Mouse (Mus musculus) lung, embryonic 16.5 days (tissue): ENCODE data around the gene Olfr545. TPM values are rescaled to one million over a fixed set of nuclear protein-coding genes. Genes with fewer than 3 reads are reported as not detected.

Source experiments
- ATAC-seq: fragments of 200-750 bp; cut with Nextera tagmentation; 2 replicates; pipeline ENCODE4 v1.8.0; 2017; ENCODE audit warnings: low read depth, mild to moderate bottlenecking, moderate library complexity
- H3K27ac ChIP-seq: fragments of 300-500 bp; sonication (generic); 2 replicates; pipeline ENCODE4 v1.5.1; 2014; ENCODE audit warnings: mild to moderate bottlenecking, control low read depth, low read length
- H3K27me3 ChIP-seq: fragments of 300-500 bp; sonication (generic); 2 replicates; pipeline ENCODE4 v1.6.1; 2014; ENCODE audit warnings: low read depth, low read length, mixed read lengths; ENCODE audit not compliant: control insufficient read depth, insufficient read depth
- H3K36me3 ChIP-seq: fragments of 300-500 bp; sonication (generic); 2 replicates; pipeline ENCODE4 v1.6.1; 2014; ENCODE audit warnings: low read length; ENCODE audit not compliant: control insufficient read depth, insufficient read depth
- H3K4me1 ChIP-seq: fragments of 300-500 bp; sonication (generic); replicated peaks from 2 replicates; pipeline ENCODE4 v1.6.1; 2014; ENCODE audit warnings: low read length, mixed read lengths; ENCODE audit not compliant: control insufficient read depth, insufficient read depth
- H3K4me2 ChIP-seq: fragments of 300-500 bp; sonication (generic); 2 replicates; pipeline ENCODE4 v1.6.1; 2014; ENCODE audit warnings: low read depth, low read length, control low read depth
- H3K4me3 ChIP-seq: fragments of 300-500 bp; sonication (generic); 2 replicates; pipeline ENCODE4 v1.5.1; 2014; ENCODE audit warnings: mild to moderate bottlenecking, low read length, control low read depth
- H3K9ac ChIP-seq: fragments of 300-500 bp; sonication (generic); 2 replicates; pipeline ENCODE4 v1.6.1; 2014; ENCODE audit warnings: low read length, control low read depth
- H3K9me3 ChIP-seq: fragments of 300-500 bp; sonication (generic); 2 replicates; pipeline ENCODE4 v1.6.1; 2016; ENCODE audit warnings: low read length; ENCODE audit not compliant: control insufficient read depth
- WGBS: fragments of 180-500 bp; shearing (Covaris S2); extraction: QIAGEN DNeasy Blood & Tissue Kit; methylation state at CpG from one replicate; pipeline ENCODE4 v1.1.7; 2014; 5-methylcytosine and 5-hydroxymethylcytosine counted together
- polyA plus RNA-seq: library from polyadenylated mRNA; unstranded; fragments of >200 nt; fragmentation: Nextera tagmentation; extraction: Ambion mirVana; gene quantifications from 2 replicates; pipeline ENCODE4 v1.2.1, GENCODE M21; 2015

The Olfr545 gene
- polyA plus RNA-seq, 1 experiment from 2014 or later, result not detected

DNA sequence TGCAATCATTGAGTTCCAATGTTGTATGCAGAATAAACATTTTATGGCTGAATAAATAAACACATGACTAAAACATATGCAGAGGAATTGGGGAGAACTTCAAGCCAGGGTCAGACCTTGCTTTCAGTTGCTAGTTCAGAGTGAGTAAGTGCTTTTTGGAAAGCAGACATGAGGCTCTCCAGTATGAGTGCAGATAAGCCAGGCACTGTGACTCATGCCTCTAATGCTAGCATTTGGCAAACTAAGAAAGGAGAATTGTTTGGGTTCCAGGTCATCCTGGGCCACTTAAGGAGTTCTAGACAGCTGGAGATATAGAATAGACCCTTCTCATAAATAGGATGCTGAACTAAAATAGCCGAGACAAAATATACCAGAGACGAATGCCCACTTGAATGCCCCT, 15.7 kb downstream of the Olfr545 start:
- Histone ChIP-seq H3K27me3 (no peaks in the 10 kb centered on the region), H3K4me1 (peaks cover 20% of the 10 kb centered on the region), H3K36me3 (no peaks in the 10 kb centered on the region), H3K9ac (no peak overlapping the region), H3K27ac (no peak overlapping the region), H3K4me2 (no peak overlapping the region), H3K9me3 (no peaks in the 10 kb centered on the region), H3K4me3 (no peak overlapping the region)
- no peak for ATAC-seq
- WGBS, result 66% methylated on average over 2 of the region's 2 CpGs

DNA sequence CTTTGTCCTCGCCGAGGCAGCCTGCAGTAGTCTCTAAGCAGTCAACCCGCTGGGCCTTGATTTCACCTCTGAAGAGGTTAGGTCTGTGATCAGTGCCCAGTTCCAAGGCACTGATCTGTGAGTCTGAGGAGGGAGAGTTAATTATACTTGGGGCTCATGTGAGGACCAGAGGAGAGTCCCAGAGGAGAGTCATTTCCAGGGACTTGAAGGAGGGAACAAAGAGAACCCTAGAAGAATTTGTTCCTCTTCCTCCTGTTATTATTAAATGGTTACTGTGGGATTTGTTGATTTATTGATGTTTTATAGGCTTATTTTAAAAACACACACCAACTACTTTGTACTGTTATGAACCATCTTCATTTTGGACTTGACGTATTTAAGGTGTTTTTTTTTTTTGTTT, 17.8 kb downstream of the Olfr545 start, which contains the start of gene Olfr543:
Gene Olfr543 (minus strand): TSS at position 101 of the 400 bp plus-strand sequence.
- H3K4me3 ChIP-seq, result no peak within 1 kb of the TSS
- H3K9me3 ChIP-seq, result no peaks in the 10 kb centered on the region
- no peaks in the 10 kb centered on the region for H3K27me3 ChIP-seq
- H3K27ac ChIP-seq, result peak within 1 kb of the TSS; percentile 34
- H3K4me1 ChIP-seq, result peaks cover 20% of the 10 kb centered on the region
- H3K36me3 ChIP-seq, result no peaks in the 10 kb centered on the region
- no peak within 1 kb of the TSS for H3K9ac ChIP-seq
- ATAC-seq, result no peak
- no peak within 1 kb of the TSS for H3K4me2 ChIP-seq
- WGBS, result 87% methylated on average over 4 of the region's 4 CpGs

DNA sequence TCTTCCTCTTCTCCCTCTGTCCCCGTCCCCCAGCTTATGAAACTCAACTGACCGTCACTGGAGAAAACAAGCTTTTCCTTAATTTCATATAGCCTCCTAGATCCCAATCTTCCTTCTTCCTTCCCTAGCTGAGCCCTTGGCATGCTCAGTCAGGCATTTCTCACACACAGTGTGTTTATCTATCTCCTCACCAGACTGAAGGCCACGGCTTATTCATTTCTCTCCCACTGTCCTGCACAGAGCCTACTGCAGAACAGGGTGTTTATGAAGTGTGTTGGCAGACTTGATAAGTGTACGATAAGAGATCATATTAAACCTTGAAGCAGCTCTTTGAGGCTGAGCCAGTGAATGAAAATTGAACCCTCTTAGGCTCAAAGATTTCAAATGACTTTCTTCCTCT, 18.6 kb downstream of the Olfr545 start:
- Histone ChIP-seq H3K36me3 (no peaks in the 10 kb centered on the region), H3K9me3 (no peaks in the 10 kb centered on the region), H3K4me1 (peaks cover 20% of the 10 kb centered on the region), H3K27me3 (no peaks in the 10 kb centered on the region), H3K4me2 (no peak overlapping the region), H3K9ac (no peak overlapping the region), H3K4me3 (no peak overlapping the region), H3K27ac (peak overlapping the region; percentile 34)
- peak; percentile 64 for ATAC-seq
- 28% methylated on average over 4 of the region's 4 CpGs for WGBS

DNA sequence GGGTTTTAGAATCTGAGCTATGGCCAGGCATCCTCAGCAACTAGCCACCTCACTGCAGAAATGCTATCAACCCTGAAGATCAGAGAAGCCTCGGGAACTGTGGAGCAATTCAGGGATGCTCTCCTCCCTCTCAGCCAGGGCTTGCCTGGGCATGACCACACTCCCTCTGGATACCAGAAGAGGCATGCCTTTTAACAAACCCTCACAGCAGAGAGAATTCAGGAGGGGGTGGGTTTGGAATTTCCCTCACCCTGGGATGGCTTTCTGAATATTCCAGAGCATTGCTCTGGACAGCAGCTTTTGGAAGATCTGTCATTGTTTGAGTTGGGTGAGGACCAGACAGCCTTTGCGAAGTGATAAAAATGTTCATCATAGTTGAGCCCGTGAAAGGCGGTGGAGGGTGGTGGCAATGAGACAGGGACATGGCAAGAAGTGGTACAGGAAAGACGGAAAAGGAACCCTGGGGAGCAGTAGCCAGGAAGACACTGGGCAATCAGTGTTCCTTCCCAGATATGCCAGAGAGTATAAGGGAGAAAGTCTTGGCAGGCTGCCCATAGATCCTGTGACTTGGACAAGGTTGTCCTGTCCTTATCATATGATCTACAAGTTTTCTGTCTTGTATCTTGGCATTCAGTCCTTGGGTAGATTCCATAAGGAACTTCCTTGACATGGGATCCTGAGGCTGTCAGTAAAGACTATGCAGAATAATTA, 19.9 kb downstream of the Olfr545 start:
- Histone ChIP-seq H3K9me3 (no peaks in the 10 kb centered on the region), H3K27me3 (no peaks in the 10 kb centered on the region), H3K27ac (peak overlapping the region; percentile 20; the same call in 1 of the 2 replicates), H3K4me3 (no peak overlapping the region), H3K4me1 (peaks cover 20% of the 10 kb centered on the region), H3K4me2 (no peak overlapping the region), H3K36me3 (no peaks in the 10 kb centered on the region), H3K9ac (no peak overlapping the region)
- WGBS, result 36% methylated on average over 5 of the region's 5 CpGs
- ATAC-seq, result peak; percentile 42

DNA sequence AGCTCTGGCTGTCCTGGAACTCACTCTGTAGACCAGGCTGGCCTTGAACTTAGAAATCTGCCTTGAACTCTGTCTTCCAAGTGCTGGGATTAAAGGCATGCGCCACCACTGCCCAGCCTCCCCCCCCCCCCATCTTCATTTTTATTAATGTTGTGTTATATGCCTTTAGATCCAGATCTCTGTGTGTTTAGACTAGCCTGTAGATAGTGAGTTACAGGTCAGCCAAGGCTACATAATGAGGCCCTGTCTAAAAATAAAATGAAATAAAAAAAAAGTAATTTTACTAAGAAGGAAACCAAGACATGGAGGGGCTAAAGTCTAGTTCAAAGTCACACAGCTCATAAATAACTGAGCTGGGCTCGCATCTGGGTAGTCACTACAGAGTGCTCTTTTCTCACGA, 20.4 kb downstream of the Olfr545 start:
- H3K27me3 ChIP-seq, result no peaks in the 10 kb centered on the region
- 46% methylated on average over 3 of the region's 3 CpGs for WGBS
- peak; percentile 68 for ATAC-seq
- no peak overlapping the region for H3K27ac ChIP-seq
- H3K4me1 ChIP-seq, result peaks cover 20% of the 10 kb centered on the region
- no peak overlapping the region for H3K4me2 ChIP-seq
- H3K4me3 ChIP-seq, result no peak overlapping the region
- H3K9me3 ChIP-seq, result no peaks in the 10 kb centered on the region
- no peaks in the 10 kb centered on the region for H3K36me3 ChIP-seq
- H3K9ac ChIP-seq, result no peak overlapping the region

DNA sequence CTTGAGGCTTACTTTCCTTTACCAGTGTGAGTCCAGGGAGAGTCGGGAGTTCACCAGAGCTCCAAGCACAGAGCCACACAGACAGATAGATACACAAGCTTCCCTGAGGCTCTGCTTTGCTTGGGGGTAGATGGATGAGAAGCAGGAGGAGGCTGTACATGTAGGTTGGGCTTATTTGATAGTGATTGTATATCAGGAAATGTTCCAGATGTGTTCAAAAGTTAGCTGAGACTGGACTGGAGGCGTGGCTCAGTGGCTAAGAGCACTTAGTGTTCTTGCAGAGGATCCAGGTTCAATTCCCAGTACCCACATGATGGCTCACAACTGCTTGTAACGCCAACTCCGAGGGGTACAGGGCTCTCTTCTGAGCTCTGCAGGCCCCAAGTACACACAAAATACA, 20.9 kb downstream of the Olfr545 start:
- Histone ChIP-seq H3K4me2 (no peak overlapping the region), H3K9me3 (no peaks in the 10 kb centered on the region), H3K36me3 (no peaks in the 10 kb centered on the region), H3K27me3 (no peaks in the 10 kb centered on the region), H3K4me3 (no peak overlapping the region), H3K27ac (no peak overlapping the region), H3K9ac (no peak overlapping the region), H3K4me1 (peaks cover 20% of the 10 kb centered on the region)
- WGBS, result 74% methylated on average over 4 of the region's 4 CpGs
- no peak for ATAC-seq

DNA sequence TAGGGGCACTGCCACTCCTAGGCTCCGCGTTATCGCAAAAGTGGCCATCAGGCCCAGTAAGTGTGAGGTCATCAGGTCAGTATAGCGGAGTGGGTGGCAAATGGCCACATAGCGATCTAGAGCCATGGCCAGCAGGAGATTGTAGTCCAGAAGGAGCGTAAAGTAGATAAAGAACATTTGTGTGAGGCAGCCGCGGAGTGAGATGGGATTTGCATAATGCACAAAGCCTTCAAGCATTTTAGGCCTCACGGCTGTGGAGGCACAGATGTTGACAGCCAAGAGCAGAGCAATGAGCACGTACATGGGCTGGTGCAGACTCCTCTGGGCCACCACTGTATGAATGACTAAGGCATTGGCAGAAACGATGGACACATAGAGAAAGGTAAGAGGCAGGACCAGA, 22.0 kb downstream of the Olfr545 start:
- 84% methylated on average over 11 of the region's 11 CpGs for WGBS
- H3K9me3 ChIP-seq, result no peaks in the 10 kb centered on the region
- no peak overlapping the region for H3K27ac ChIP-seq
- H3K36me3 ChIP-seq, result no peaks in the 10 kb centered on the region
- H3K4me2 ChIP-seq, result no peak overlapping the region
- no peak overlapping the region for H3K4me3 ChIP-seq
- H3K9ac ChIP-seq, result no peak overlapping the region
- no peaks in the 10 kb centered on the region for H3K27me3 ChIP-seq
- ATAC-seq, result no peak
- peaks cover 20% of the 10 kb centered on the region for H3K4me1 ChIP-seq

DNA sequence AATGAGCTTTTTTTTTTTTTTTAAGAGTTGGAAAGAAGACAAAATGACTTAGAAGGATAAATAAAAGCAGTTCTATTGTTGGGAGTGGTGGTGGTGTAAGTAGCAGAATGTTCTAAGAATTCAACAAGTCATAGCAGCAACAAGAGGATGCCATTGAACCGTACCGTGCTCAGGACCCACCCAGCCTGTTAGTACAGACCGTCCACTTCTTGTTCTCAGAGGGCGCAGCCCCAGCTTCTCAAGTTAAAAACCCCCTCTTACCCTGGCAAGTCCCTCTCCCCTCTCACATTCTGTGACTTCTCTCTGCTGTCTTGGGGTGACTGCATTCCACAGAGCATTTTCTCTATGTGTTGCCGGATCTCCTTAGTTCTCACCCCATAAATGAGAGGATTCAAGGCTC, 22.8 kb downstream of the Olfr545 start:
- WGBS, result 86% methylated on average over 5 of the region's 5 CpGs
- Histone ChIP-seq H3K4me1 (peaks cover 20% of the 10 kb centered on the region), H3K9me3 (no peaks in the 10 kb centered on the region), H3K4me2 (no peak overlapping the region), H3K4me3 (no peak overlapping the region), H3K36me3 (no peaks in the 10 kb centered on the region), H3K27ac (no peak overlapping the region), H3K9ac (no peak overlapping the region), H3K27me3 (no peaks in the 10 kb centered on the region)
- ATAC-seq, result no peak

DNA sequence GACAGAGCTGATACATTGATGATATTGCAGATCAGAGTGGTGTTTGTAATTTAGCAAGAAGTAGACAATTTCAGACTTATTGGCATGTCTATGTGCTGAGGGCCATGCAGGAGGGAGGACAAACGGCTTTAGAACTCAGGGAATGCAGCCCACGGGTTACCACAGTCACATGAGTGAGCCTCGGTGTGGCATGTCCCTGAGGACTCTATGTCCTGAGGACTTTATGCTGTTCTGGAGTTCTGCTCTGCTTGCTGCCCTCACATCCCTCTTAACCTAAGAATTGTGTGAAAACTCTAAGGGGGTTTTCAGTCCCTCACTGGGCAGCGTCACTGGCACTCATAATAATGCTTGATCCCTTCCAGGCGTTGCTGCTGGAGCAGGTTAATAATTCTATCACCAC, 26.7 kb downstream of the Olfr545 start:
- no peak for ATAC-seq
- Histone ChIP-seq H3K36me3 (peaks cover 12% of the 10 kb centered on the region), H3K27me3 (no peaks in the 10 kb centered on the region), H3K4me2 (no peak overlapping the region), H3K9ac (no peak overlapping the region), H3K4me1 (no peaks in the 10 kb centered on the region), H3K9me3 (no peaks in the 10 kb centered on the region), H3K27ac (no peak overlapping the region), H3K4me3 (no peak overlapping the region)
- WGBS, result 47% methylated on average over 5 of the region's 5 CpGs
